Mouse (Mus musculus) kidney, postnatal 0 days (tissue): Measurements from ENCODE around the gene Ubc. TPM values are rescaled to one million over a fixed set of nuclear protein-coding genes. Genes with fewer than 3 reads are reported as not detected.
A peak's percentile ranks its signal among the peaks of the same experiment; 100 is the strongest.
"Not testable (repeated sequence)": the region's sequence is repeated elsewhere in the genome, so short reads cannot be mapped to it uniquely, and the experiment has no call there.

Source experiments
- ATAC-seq: fragments of 200-750 bp; cut with Nextera tagmentation; replicated peaks from 2 replicates; pipeline ENCODE4 v1.8.0; 2017; ENCODE audit warnings: low read depth, moderate number of reproducible peaks, moderate TSS enrichment, moderate library complexity; ENCODE audit not compliant: low FRiP score
- DNase-seq: peaks from one replicate; pipeline ENCODE4 v3.0.0-alpha.2; 2016; ENCODE audit warnings: low spot score
- H3K27ac ChIP-seq: fragments of 300-500 bp; sonication (generic); 2 replicates; pipeline ENCODE4 v1.5.1; 2014; ENCODE audit warnings: mild to moderate bottlenecking
- H3K27me3 ChIP-seq: fragments of 300-500 bp; sonication (generic); 2 replicates; pipeline ENCODE4 v1.6.1; 2014; ENCODE audit warnings: low read length, mixed read lengths; ENCODE audit not compliant: insufficient read depth
- H3K36me3 ChIP-seq: fragments of 300-500 bp; sonication (generic); 2 replicates; pipeline ENCODE4 v1.6.1; 2014; ENCODE audit warnings: low read length, mixed read lengths; ENCODE audit not compliant: insufficient read depth
- H3K4me1 ChIP-seq: fragments of 300-500 bp; sonication (generic); replicated peaks from 2 replicates; pipeline ENCODE4 v1.6.1; 2014; ENCODE audit warnings: antibody characterized with exemption, low read length, mixed read lengths; ENCODE audit not compliant: insufficient read depth
- H3K4me2 ChIP-seq: fragments of 300-500 bp; sonication (generic); 2 replicates; pipeline ENCODE4 v1.6.1; 2014; ENCODE audit warnings: mild to moderate bottlenecking, low read length, moderate library complexity, mixed read lengths
- H3K4me3 ChIP-seq: fragments of 300-500 bp; sonication (generic); replicated peaks from 2 replicates; pipeline ENCODE4 v1.5.1; 2014; ENCODE audit warnings: low read depth, low read length
- H3K9ac ChIP-seq: fragments of 300-500 bp; sonication (generic); 2 replicates; pipeline ENCODE4 v1.6.1; 2014; ENCODE audit warnings: low read depth, low read length
- H3K9me3 ChIP-seq: fragments of 300-500 bp; sonication (generic); replicated peaks from 2 replicates; pipeline ENCODE4 v1.6.1; 2016; ENCODE audit warnings: low read length, inconsistent platforms, mixed read lengths
- CTCF ChIP-seq: IDR thresholded peaks from 2 replicates; pipeline ENCODE4 v1.5.1; 2016; ENCODE audit warnings: antibody characterized with exemption, low read depth, mild to moderate bottlenecking, moderate library complexity
- WGBS: fragments of 180-500 bp; shearing (Covaris S2); extraction: QIAGEN DNeasy Blood & Tissue Kit; methylation state at CpG from one replicate; pipeline ENCODE4 v1.1.7; 2014; 5-methylcytosine and 5-hydroxymethylcytosine counted together
- polyA plus RNA-seq: library from polyadenylated mRNA; unstranded; fragments of >200 nt; fragmentation: Nextera tagmentation; extraction: Ambion mirVana; gene quantifications from 2 replicates; pipeline ENCODE4 v1.2.1, GENCODE M21; 2015

Ubc gene
- polyA plus RNA-seq, 1 experiment from 2014 or later, result 702 TPM

DNA sequence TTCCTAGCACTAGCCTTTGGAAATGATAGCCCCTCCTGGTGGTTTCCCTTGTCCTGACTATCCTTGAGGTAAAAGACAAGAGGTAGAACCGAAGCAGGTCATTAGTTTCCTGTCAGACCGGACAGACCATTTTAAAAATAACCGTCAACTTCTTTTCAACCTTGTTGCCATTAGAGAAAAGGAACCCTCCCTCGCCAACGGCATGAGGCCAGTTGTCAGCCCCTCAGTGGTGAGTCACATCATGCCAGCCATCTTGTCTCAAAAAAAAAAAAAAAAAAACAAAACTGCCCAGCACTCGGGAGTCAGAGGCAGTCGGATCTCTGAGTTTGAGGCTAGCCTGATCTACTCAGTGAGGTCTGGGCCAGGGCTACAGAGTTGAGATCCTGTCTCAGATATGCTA is 10.9 kb upstream of the Ubc start:
- Histone ChIP-seq H3K27me3 (no peaks in the 10 kb centered on the region), H3K9ac (no peak overlapping the region), H3K9me3 (no peaks in the 10 kb centered on the region), H3K27ac (no peak overlapping the region), H3K4me2 (no peak overlapping the region), H3K36me3 (no peaks in the 10 kb centered on the region), H3K4me1 (no peaks in the 10 kb centered on the region), H3K4me3 (no peak overlapping the region)
- DNase-seq, result no peak
- peak; percentile 45; the same call in 1 of the 2 replicates for TF ChIP-seq CTCF
- ATAC-seq, result no peak
- 25% methylated on average over 7 of the region's 7 CpGs for WGBS

- Histone ChIP-seq H3K9me3 (no peaks in the 10 kb centered on the region), H3K4me2 (no peak overlapping the region)
- no peak for ATAC-seq
Observed at GRCm38 (mm10) chr5:125395008-125395407, 5.0 kb upstream of the Ubc start.

DNA sequence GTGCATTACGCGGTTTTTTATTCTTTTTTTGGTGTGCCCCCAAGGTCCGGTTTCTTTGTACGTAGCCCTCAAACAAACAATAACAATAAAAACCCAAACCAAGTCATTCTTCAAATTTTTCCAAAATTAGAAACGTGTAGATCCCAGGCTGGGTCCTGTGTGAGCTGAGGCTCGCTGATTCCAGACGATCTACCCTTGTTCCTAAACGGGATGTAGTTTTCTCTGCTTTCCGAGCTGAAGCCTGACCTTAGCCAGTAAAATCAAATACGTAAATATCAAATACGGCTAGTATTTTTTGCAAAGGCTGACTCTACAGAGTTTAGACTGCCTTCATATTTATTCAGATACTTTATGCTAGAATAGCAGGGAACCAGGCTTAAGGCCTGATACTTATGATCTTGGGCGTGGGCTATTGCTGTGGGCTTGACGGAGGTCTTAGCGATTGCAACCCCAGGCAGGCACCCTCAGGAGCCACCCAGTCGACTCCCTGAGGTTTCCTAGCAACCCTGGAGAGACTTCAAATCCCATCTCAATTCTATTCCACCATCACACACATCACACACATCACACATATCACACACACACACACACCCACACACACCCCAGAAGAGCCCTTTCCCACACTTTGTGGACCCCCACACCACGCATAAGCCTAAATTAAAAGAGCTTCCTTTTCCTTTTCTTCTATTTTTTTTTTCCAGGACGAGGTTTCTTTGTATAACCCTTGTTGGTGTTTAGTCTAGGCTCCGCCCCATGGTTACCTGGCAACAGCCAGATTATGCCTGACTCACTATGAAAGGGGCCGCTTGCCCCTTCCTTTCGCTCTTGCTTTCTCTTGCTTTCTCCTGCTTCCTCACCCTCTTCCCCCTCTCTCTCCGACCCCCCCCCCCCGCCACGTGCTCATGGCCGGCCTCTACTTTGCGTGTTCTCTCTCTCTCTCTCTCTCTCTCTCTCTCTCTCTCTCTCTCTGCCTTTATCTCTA is 3.9 kb upstream of the Ubc start:
- no peaks in the 10 kb centered on the region for H3K27me3 ChIP-seq
- H3K27ac ChIP-seq, result peak overlapping the region; percentile 98
- H3K9me3 ChIP-seq, result no peaks in the 10 kb centered on the region
- TF ChIP-seq CTCF, result no peak
- H3K4me3 ChIP-seq, result 0 out of 2 replicates have a peak overlapping the region, but pooled peaks have one; percentile 4
- H3K9ac ChIP-seq, result peak overlapping the region; percentile 40; the same call in 1 of the 2 replicates
- 8% methylated on average over 23 of the region's 25 CpGs for WGBS
- H3K4me1 ChIP-seq, result peaks cover 26% of the 10 kb centered on the region
- no peak for ATAC-seq
- peak overlapping the region; percentile 48 for H3K4me2 ChIP-seq
- H3K36me3 ChIP-seq, result no peaks in the 10 kb centered on the region
- DNase-seq, result peak; percentile 96

More at GRCm38 (mm10) chr5:125395008-125395407, 5.0 kb upstream of the Ubc start:
- 50% methylated on average over 3 of the region's 3 CpGs for WGBS
- Histone ChIP-seq H3K36me3 (no peaks in the 10 kb centered on the region), H3K4me3 (no peak overlapping the region), H3K4me1 (peaks cover 26% of the 10 kb centered on the region), H3K27me3 (no peaks in the 10 kb centered on the region), H3K9ac (no peak overlapping the region), H3K27ac (peak overlapping the region; percentile 98)
- no peak for DNase-seq
- no peak for TF ChIP-seq CTCF

DNA sequence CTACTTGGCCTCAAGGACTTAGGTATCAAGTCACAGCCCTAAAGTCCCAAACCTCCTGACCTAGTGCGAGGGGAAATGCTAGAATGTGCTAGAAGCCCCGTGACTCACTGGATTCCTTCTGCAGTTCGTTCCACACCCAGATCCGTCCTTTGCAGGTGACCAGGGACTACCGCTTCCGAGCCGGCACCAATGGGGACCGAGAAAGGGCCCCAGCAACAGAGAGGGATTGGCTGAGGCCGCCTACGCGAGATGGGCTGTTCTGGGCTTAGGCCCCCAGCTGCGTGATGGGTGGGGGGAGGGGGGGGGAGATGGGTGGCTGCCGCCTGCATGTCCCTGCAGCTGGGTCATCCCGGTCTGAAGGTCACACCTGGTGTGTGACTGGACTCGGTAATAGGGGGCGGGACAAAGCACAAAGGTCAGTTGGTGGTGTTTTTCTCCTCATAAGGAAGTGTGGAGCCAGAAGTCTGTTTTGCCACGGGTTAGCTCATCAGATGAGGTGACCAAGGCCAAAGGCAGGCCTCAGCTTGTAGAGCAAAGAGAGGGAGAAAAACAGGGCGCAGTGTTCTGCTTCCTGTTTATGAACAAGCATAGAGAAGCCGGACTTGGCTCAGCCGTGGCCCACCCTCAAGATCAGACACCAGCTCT is 3.1 kb upstream of the Ubc start:
- H3K27me3 ChIP-seq, result no peaks in the 10 kb centered on the region
- H3K4me3 ChIP-seq, result 0 out of 2 replicates have a peak overlapping the region, but pooled peaks have one; percentile 2
- ATAC-seq (peak; percentile 95), DNase-seq (peak; percentile 99)
- peak overlapping the region; percentile 98 for H3K27ac ChIP-seq
- no peaks in the 10 kb centered on the region for H3K9me3 ChIP-seq
- no peaks in the 10 kb centered on the region for H3K36me3 ChIP-seq
- under 1% methylated on average over 20 of the region's 20 CpGs for WGBS
- H3K9ac ChIP-seq, result peak overlapping the region; percentile 40
- H3K4me1 ChIP-seq, result peaks cover 26% of the 10 kb centered on the region
- TF ChIP-seq CTCF, result no peak
- H3K4me2 ChIP-seq, result peak overlapping the region; percentile 48

DNA sequence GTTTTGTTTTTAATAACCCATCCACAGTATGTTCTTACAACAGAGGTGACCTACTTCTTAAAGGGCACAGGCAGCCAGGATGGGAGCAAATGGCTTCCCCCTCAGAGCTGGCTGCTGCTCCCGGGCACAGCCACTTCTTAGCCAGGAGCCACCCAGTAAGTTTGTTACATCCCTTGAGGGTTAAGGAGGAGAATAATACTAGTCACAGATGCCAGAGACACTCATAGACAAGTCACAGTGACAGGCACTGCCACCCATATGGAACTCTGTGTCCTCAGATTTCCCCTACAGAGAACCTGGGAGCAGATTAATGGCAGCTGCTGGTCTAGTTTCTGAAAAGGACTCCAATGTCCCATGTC is 2.6 kb upstream of the Ubc start:
- Histone ChIP-seq H3K27ac (peak overlapping the region; percentile 98), H3K9ac (peak overlapping the region; percentile 40), H3K36me3 (no peaks in the 10 kb centered on the region), H3K4me3 (no peak overlapping the region), H3K27me3 (no peaks in the 10 kb centered on the region), H3K4me1 (peaks cover 26% of the 10 kb centered on the region), H3K4me2 (peak overlapping the region; percentile 46), H3K9me3 (no peaks in the 10 kb centered on the region)
- no peak for TF ChIP-seq CTCF
- 7% methylated on average over 1 of the region's 1 CpGs for WGBS
- DNase-seq (no peak), ATAC-seq (no peak)

GRCm38 (mm10) chr5:125392176-125392575 is 2.2 kb upstream of the Ubc start:
- WGBS, result 97% methylated on average over 3 of the region's 4 CpGs
- not testable (repeated sequence) for DNase-seq, H3K9me3 ChIP-seq, H3K9ac ChIP-seq, ATAC-seq, H3K36me3 ChIP-seq, H3K4me3 ChIP-seq, H3K27me3 ChIP-seq, H3K4me2 ChIP-seq
- Histone ChIP-seq H3K4me1 (peaks cover 26% of the 10 kb centered on the region), H3K27ac (peak overlapping the region; percentile 98)
